Mouse (Mus musculus): Measurements from ENCODE around the gene Cpvl.

- no peak for TF ChIP-seq CTCF (IDR thresholded peaks at IDR 0.05)
- no peak for TF ChIP-seq EP300 (IDR thresholded peaks at IDR 0.05)
Observed at GRCm38 (mm10) chr6:53905576-53905975, 72.9 kb downstream of the Cpvl start.
